Mouse (Mus musculus) left cerebral cortex, postnatal 14 days (tissue): ENCODE measurements around the gene Tmed4. TPM values are rescaled to one million over a fixed set of nuclear protein-coding genes. Genes with fewer than 3 reads are reported as not detected.
A peak's percentile ranks its signal among the peaks of the same experiment; 100 is the strongest.

Experiments
- DNase-seq, 2 experiments: peaks; one replicate each; pipeline ENCODE4 v3.0.0; 2021 to 2022; ENCODE audit warnings: low spot score in 2 of 2, mixed read lengths in 1 of 2
- intact Hi-C: fragments of 180-260 bp; cut with DNase I; formaldehyde crosslinking; loops from one replicate; pipeline ENCODE4 v1.15.1; 2025
- long read RNA-seq, 2 experiments: library from polyadenylated mRNA; stranded (forward); transcript quantifications; one replicate each; pipeline ENCODE4 v2.0.0; 2021
- total RNA-seq, 2 experiments: library from RNA; stranded (reverse); gene quantifications; 2 replicates each; pipeline ENCODE4 v1.2.3; 2021

Gene Tmed4
- 10 to 100 TPM; 78.2 to 81.7 TPM for total RNA-seq
- long read RNA-seq, experiment 1, transcript Tmed4-202 (4 exons, 886 nt): minor isoform, 14 of 128 reads
- long read RNA-seq, experiment 1, transcript Tmed4-201 (5 exons, 2,003 nt): major isoform, 102 of 128 reads
- long read RNA-seq, experiment 1, partial matches to known transcripts: 2 of 128 reads
- long read RNA-seq, experiment 1, other reads (novel, unspliced or antisense): 10 of 128 reads
- long read RNA-seq, experiment 2, transcript Tmed4-201 (5 exons, 2,003 nt): major isoform, 93 of 119 reads
- long read RNA-seq, experiment 2, transcript Tmed4-202 (4 exons, 886 nt): minor isoform, 17 of 119 reads
- long read RNA-seq, experiment 2, partial matches to known transcripts: 3 of 119 reads
- long read RNA-seq, experiment 2, other reads (novel, unspliced or antisense): 6 of 119 reads

- intact Hi-C loops: no loop called here
- peak; percentile 97 to 99 for DNase-seq
These were observed at the start of gene Tmed4 for GRCm38 (mm10) chr11:6274387-6275093. TSS of gene Tmed4 (minus strand) at chr11:6274870.

GRCm38 (mm10) chr11:6323348-6323747 lies 48.7 kb upstream of the Tmed4 start:
- no peak for DNase-seq
- intact Hi-C loops: no loop called here

- intact Hi-C loops: no loop called here
These were observed 47.4 kb upstream of the Tmed4 start for GRCm38 (mm10) chr11:6322086-6322485.

GRCm38 (mm10) chr11:6319374-6319773 lies 44.7 kb upstream of the Tmed4 start:
- no peak for DNase-seq
- intact Hi-C loops: no loop called here

More at GRCm38 (mm10) chr11:6322086-6322485, 47.4 kb upstream of the Tmed4 start:
- no peak for DNase-seq

GRCm38 (mm10) chr11:6318559-6318958 lies 43.9 kb upstream of the Tmed4 start:
- no peak for DNase-seq
- intact Hi-C loops: no loop called here

GRCm38 (mm10) chr11:6316821-6317220 lies 42.2 kb upstream of the Tmed4 start:
- intact Hi-C loops: no loop called here
- no peak for DNase-seq

GRCm38 (mm10) chr11:6313874-6314406 lies 39.3 kb upstream of the Tmed4 start:
- DNase-seq: peak; percentile 21 to 54
- intact Hi-C loops: no loop called here

- no peak for DNase-seq
- intact Hi-C loops: no loop called here
These were observed 33.5 kb upstream of the Tmed4 start for GRCm38 (mm10) chr11:6308181-6308580.

GRCm38 (mm10) chr11:6305943-6306430 lies 31.3 kb upstream of the Tmed4 start:
- intact Hi-C loops: no loop called here
- no peak for DNase-seq

- no peak for DNase-seq
- intact Hi-C loops: no loop called here
These were observed 28.1 kb upstream of the Tmed4 start for GRCm38 (mm10) chr11:6302793-6303192.

GRCm38 (mm10) chr11:6299435-6299834 lies 24.8 kb upstream of the Tmed4 start:
- DNase-seq: no peak
- intact Hi-C loops: no loop called here

- intact Hi-C loops: no loop called here
These were observed 21.4 kb upstream of the Tmed4 start for GRCm38 (mm10) chr11:6296077-6296476.

GRCm38 (mm10) chr11:6294632-6295031 lies 20.0 kb upstream of the Tmed4 start:
- no peak for DNase-seq
- intact Hi-C loops: no loop called here

More at GRCm38 (mm10) chr11:6296077-6296476, 21.4 kb upstream of the Tmed4 start:
- no peak for DNase-seq

GRCm38 (mm10) chr11:6293601-6294000 lies 18.9 kb upstream of the Tmed4 start:
- intact Hi-C loops: no loop called here
- no peak for DNase-seq

GRCm38 (mm10) chr11:6292988-6293349 lies 18.3 kb upstream of the Tmed4 start:
- no peak for DNase-seq
- intact Hi-C loops: no loop called here

GRCm38 (mm10) chr11:6292116-6292987 lies 17.7 kb upstream of the Tmed4 start:
- intact Hi-C loops: no loop called here
- peak; percentile 71 to 91 for DNase-seq

GRCm38 (mm10) chr11:6291401-6292115 lies 16.9 kb upstream of the Tmed4 start, which contains the start of gene Ogdh:
TSS of gene Ogdh (plus strand) at chr11:6291633.
- intact Hi-C loops: no loop called here
- peak; percentile 98 for DNase-seq

GRCm38 (mm10) chr11:6290883-6291282 lies 16.2 kb upstream of the Tmed4 start:
- intact Hi-C loops: no loop called here
- DNase-seq: no peak

- intact Hi-C loops: no loop called here
- no peak for DNase-seq
These were observed 15.5 kb upstream of the Tmed4 start for GRCm38 (mm10) chr11:6290138-6290537.
